In the genomic region with DNA sequence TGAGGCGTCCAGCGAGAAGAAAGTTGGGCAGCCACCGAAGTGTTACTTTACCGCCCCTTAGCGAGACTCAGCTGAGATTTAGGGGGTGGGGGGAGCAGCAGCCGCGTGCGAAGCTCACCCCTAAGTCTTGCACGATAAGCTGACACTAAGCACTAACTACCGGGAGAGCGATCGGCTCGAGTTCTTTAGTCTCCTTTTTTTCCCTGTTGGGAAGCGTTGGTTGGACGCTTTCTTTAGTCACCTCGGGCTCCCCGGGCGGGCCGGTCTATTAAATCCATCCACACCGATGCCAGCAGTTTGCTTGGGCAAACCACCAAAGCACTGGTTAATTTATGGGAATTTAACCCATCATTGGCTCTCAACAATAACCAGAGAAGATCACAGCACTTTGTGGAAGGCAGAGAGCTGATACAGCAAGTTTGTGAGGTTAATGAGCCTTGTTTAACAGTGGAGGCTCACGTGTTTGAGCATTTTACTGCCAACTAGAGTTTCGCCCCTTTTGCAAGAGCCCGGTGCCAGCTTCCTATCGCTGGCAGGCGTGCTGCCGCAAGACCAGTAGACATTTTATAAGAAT, we compare ENCODE assay signal across 8 mouse cellular contexts. TPM values are rescaled to one million over a fixed set of nuclear protein-coding genes. Genes with fewer than 3 reads are reported as not detected.
DNase-seq lines count a peak whose midpoint lies in the region; ATAC-seq lines count a peak whose summit lies in the region.

No protein-coding gene starts in this region.

- H3K27ac ChIP-seq in intestine, embryonic 15.5 days: peak overlapping the region; percentile 92
- H3K27ac ChIP-seq in limb, embryonic 15.5 days: peak overlapping the region; percentile 93
- H3K27ac ChIP-seq in midbrain, embryonic 15.5 days: peak overlapping the region; percentile 85

- H3K36me3 ChIP-seq in intestine, embryonic 15.5 days: no peaks in the 10 kb centered on the region
- H3K36me3 ChIP-seq in limb, embryonic 15.5 days: no peaks in the 10 kb centered on the region
- H3K36me3 ChIP-seq in midbrain, embryonic 15.5 days (replicated peaks): no peaks in the 10 kb centered on the region

- H3K4me2 ChIP-seq in intestine, embryonic 15.5 days (replicated peaks): peak overlapping the region; percentile 77
- H3K4me2 ChIP-seq in limb, embryonic 15.5 days: peak overlapping the region; percentile 69
- H3K4me2 ChIP-seq in midbrain, embryonic 15.5 days: peak overlapping the region; percentile 86

- H3K9ac ChIP-seq in intestine, embryonic 15.5 days: peak overlapping the region; percentile 94
- H3K9ac ChIP-seq in limb, embryonic 15.5 days: peak overlapping the region; percentile 95
- H3K9ac ChIP-seq in midbrain, embryonic 15.5 days: peak overlapping the region; percentile 71

- H3K4me3 ChIP-seq in intestine, embryonic 15.5 days (replicated peaks): peak overlapping the region; percentile 78
- peak overlapping the region; percentile 93 for H3K4me3 ChIP-seq in limb, embryonic 15.5 days
- peak overlapping the region; percentile 68 for H3K4me3 ChIP-seq in midbrain, embryonic 15.5 days

- ATAC-seq in intestine, embryonic 15.5 days: no peak; the same call in 1 of the 2 replicates
- no peak; the same call in 1 of the 2 replicates for ATAC-seq in limb, embryonic 15.5 days (ENCODE audit: insufficient number of reproducible peaks, low FRiP score, low TSS enrichment, low read depth)
- ATAC-seq in midbrain, embryonic 15.5 days (replicated peaks): no peak; the same call in 1 of the 2 replicates

- no peaks in the 10 kb centered on the region for H3K27me3 ChIP-seq in intestine, embryonic 15.5 days (replicated peaks)
- H3K27me3 ChIP-seq in limb, embryonic 15.5 days: no peaks in the 10 kb centered on the region; the same call in 1 of the 2 replicates
- peaks cover 7% of the 10 kb centered on the region; the same call in 1 of the 2 replicates for H3K27me3 ChIP-seq in midbrain, embryonic 15.5 days (replicated peaks)

- DNase-seq in thymus, postnatal 25 days: peak; percentile 8
- DNase-seq in thymus, postnatal 14 days: no peak
- peak; percentile 30 for DNase-seq in cerebellum, adult 8-10 months
- DNase-seq in gastrocnemius, adult 18-20 months (ENCODE audit: low spot score): peak; percentile 30
- DNase-seq in urinary bladder, postnatal 14 days (ENCODE audit: low spot score): peak; percentile 38

- WGBS in intestine, embryonic 15.5 days: under 1% methylated on average over 26 of the region's 26 CpGs
- WGBS in limb, embryonic 15.5 days: under 1% methylated on average over 26 of the region's 26 CpGs
- under 1% methylated on average over 26 of the region's 26 CpGs for WGBS in midbrain, embryonic 15.5 days

- H3K9me3 ChIP-seq in intestine, embryonic 15.5 days: no peaks in the 10 kb centered on the region
- no peaks in the 10 kb centered on the region for H3K9me3 ChIP-seq in limb, embryonic 15.5 days
- H3K9me3 ChIP-seq in midbrain, embryonic 15.5 days: no peaks in the 10 kb centered on the region

- peaks cover 12% of the 10 kb centered on the region for H3K4me1 ChIP-seq in intestine, embryonic 15.5 days (replicated peaks)
- peaks cover 40% of the 10 kb centered on the region for H3K4me1 ChIP-seq in limb, embryonic 15.5 days
- peaks cover 28% of the 10 kb centered on the region for H3K4me1 ChIP-seq in midbrain, embryonic 15.5 days

RNA-seq across cellular contexts. Expression of gene Sntb2, which starts 1.0 kb away (rescaled TPM):
- total RNA-seq in gastrocnemius, adult 18-20 months (2021): 1 to 10 TPM; 4.1 to 4.2 TPM
- polyA plus RNA-seq in intestine, embryonic 15.5 days (2015; fragmentation: Nextera tagmentation; extraction: Ambion mirVana): 11.3 and 11.4 TPM in 2 replicates
- polyA plus RNA-seq in limb, embryonic 15.5 days (2015; fragmentation: Nextera tagmentation; extraction: Ambion mirVana): 14.9 and 17.8 TPM in 2 replicates
- 5.2 and 5.8 TPM in 2 replicates for polyA plus RNA-seq in midbrain, embryonic 15.5 days (2015; fragmentation: Nextera tagmentation; extraction: Ambion mirVana)

RNA-seq across cellular contexts. Expression of gene Utp4, which starts 43.1 kb away (rescaled TPM):
- 10 to 100 TPM; 20.7 to 21.8 TPM for total RNA-seq in gastrocnemius, adult 18-20 months (2021)
- polyA plus RNA-seq in intestine, embryonic 15.5 days (2015; fragmentation: Nextera tagmentation; extraction: Ambion mirVana): 67.1 and 71.1 TPM in 2 replicates
- polyA plus RNA-seq in limb, embryonic 15.5 days (2015; fragmentation: Nextera tagmentation; extraction: Ambion mirVana): 62.5 and 64.0 TPM in 2 replicates
- 42.6 and 44.6 TPM in 2 replicates for polyA plus RNA-seq in midbrain, embryonic 15.5 days (2015; fragmentation: Nextera tagmentation; extraction: Ambion mirVana)
